Mouse (Mus musculus): ENCODE measurements at regions not wholly inside any gene's neighbourhood (a gene's known extent, or its start where the extent isn't known, plus 50 kb on each side); places are given as distances from the start of the nearest gene placed in this dataset.
A peak's percentile ranks its signal among the peaks of the same experiment; 100 is the strongest.

DNA sequence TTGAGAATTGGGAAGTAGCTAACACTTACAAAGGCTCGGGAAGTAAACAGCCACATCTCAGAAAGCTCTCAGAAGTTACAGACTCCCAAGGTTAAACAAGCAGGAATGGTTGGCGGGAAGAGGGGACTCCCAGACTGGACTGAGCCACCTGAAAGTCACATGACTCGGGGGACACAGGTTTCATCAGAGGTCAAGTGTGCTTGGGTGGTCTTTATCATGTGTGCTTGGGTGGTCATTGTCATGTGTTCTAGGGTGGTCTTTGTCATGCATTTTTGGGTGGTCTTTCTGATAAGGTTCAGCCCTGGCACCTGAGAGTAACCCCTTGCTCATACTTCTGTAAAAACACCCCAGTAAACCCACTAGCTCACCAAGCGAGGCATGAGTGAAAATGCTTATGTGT is 218.1 kb downstream of the Dhx35 start:
- intact Hi-C loops (cut with DNase I) = no loop called here
- DNase-seq = no peak

DNA sequence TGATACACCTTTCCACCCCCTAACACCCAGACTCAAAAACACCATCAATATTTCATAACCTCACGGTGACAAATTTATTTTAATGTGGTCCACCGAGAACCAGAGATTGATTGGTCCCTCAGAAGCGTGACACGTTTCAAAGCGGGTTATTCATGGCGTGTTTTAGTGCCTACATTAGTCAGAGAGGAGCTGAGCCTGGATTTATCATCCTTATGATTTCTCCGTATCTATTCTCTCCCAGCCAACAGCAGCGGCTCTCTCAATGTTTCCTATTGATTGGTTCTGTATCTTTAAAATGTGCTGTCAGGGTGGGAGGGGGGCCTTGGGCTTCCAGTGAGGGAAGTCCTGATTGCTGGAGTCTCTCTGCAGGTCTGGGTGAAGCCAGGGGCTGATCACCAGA is 219.9 kb downstream of the Dhx35 start:
- no peak for DNase-seq
- intact Hi-C loops (cut with DNase I) = no loop called here

DNA sequence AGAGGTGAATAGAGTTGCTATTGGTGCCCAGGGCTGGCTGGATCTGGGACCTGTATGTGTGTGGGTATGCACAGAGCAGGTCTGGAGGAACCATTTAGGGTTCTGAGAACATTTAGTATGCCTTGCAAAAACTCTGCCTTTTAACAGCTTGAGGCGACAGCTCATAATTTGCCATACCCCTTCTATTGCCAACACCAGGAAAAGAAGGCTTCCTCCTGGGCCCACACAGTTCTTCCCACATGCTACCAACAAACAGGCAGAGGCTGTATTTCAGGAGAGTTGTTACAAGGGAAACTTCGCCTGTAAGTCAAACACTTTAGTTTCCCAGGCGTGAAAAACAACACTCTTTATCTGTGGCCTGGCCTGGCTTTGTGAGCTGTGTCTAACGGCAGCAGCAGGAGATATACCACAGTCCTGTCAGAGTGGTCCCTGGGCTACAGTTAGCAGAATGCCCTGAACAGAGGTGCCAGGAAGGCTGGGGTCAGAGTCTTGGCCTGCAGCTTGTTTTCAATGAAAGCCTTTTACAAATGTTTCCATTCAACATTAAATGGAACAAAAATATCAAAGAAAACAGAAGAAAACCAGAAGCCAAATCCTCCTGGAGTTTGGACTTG is 225.4 kb downstream of the Dhx35 start:
- intact Hi-C loops (cut with DNase I) = no loop called here
- no peak for DNase-seq

DNA sequence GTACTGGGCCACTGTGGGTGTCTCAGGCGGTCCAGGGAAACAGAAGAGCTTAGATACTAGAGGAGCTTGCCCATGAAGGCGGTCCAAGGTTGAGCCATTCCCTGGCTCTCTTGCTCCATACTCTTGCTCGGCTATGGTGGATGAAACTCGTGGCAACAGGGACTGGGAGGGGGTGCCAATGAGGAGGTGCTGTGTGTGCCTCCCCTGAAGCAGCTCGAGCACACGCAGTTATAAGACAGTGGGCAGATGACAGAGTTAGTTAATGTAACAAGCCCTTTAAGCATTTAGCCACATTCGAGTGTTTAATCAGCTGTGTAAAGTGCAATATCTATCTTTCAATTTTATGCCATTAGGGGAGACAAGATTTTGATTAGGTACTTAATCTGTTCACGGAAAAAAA is 237.5 kb downstream of the Dhx35 start:
- intact Hi-C loops (cut with DNase I) = no loop called here

DNA sequence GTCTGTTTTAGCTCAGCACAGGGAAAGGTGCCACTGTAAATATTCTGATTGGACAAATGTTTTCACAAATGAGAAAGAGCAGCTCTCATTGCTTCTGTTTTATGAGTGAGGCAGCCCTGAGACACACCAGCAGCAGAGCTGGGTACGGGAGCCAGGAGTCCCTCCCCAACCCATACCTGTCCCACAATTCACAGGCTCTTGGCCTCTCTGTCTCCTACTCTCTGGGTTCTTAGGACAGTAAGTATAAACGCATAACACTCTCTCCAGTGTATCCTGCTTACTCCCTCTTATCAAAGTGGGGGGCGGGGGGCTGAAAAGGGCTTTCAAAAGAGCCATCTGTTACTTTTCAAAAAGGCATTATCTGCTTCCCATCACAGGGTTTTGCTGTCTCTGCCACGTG is 245.3 kb downstream of the Dhx35 start:
- intact Hi-C loops (cut with DNase I) = no loop called here
- no peak for DNase-seq

More for the DNA sequence above, 237.5 kb downstream of the Dhx35 start:
- DNase-seq = no peak

DNA sequence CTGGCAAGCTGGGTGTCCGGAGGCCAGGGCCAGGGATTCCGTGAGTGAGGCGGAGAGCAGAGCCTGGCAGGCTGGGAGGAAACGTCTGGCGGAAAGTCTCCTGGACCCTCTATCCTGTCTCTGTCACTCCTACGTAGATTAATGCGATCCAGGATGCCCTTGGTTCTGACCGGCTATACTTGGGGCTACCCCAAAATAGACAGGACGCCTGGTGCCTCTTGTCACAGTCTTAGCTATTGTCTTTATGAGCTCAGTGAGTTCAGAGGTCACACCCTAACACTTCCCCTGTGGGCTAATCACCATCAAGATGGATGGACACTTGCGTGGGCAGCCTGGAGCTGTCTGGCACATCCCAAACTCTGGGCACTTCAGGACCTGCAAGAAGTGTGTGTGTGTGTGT is 258.9 kb downstream of the Dhx35 start:
- intact Hi-C loops (cut with DNase I) = loop anchor here (5.0 kb wide), 1 partner anchor 1539 kb away; no protein-coding TSS in a partner anchor
- DNase-seq = no peak

DNA sequence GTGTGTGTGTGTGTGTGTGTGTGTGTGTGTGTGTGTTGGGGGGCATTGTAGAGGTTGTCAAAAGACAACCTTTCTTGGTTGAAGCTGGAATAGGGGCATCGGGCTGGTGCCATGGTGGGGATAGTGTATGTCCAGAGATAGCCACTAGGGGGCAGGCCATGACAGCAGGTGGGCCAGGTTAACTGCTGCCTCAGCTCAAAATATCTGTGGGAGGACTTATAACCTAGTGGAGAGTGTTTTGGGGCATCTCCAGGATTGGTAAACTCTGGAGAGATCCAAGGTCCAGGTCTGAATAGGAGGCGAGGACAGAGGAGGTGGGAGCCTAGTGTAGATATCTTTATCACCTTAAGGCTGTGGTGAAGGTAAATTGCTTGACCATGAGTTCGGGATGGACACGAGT is 259.3 kb downstream of the Dhx35 start:
- intact Hi-C loops (cut with DNase I) = loop anchor here (2.0 to 5.0 kb wide), 2 partner anchors 111 to 1538 kb away; no protein-coding TSS in a partner anchor
- peak; percentile 41 to 50 for DNase-seq

DNA sequence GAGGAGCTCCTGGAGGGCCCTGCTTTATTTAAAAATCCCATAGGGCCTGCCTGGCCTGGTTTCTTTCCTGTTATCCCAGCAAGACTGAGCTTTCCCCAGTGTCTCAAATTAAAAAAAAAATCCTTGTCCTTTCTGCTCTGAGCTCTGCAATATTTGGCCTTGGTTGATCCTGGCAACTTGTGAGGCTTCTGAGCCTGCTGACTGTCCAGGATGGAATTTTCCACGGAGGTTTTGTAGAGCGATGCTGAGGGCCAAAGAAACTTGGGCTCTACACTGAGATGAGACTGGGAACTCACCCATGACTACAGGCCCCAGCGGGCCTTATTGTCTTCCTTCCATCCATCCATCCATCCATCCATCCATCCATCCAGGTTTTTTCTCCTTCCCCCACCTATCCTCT is 259.8 kb downstream of the Dhx35 start:
- peak in 1 of 2 experiments; percentile 29 for DNase-seq
- intact Hi-C loops (cut with DNase I) = loop anchor here (2.0 to 5.0 kb wide), 2 partner anchors 110 to 1538 kb away; no protein-coding TSS in a partner anchor

DNA sequence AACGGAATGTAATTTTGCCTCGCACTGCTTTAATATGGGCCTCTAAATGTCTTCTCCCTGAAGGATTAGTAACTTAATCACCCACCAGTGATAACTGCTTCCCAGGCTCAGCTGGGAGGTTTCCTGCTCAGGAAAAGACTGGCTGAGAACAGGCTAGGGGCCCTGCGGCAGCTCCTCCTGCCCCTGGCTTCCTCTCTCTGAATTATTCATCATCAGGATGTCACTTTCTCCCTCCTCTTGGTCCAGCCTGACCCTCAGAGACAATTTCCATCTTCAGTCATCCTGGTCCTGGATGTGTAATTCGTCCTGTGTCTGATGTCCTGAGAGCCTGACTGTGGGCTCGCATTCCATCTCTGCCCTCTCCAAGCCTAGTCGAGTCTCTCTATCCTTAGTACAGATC is 261.2 kb downstream of the Dhx35 start:
- no peak for DNase-seq
- intact Hi-C loops (cut with DNase I) = loop anchor here (2.0 to 5.0 kb wide), 3 partner anchors 109 to 1522 kb away; partner anchors contain the start of gene Mafb

DNA sequence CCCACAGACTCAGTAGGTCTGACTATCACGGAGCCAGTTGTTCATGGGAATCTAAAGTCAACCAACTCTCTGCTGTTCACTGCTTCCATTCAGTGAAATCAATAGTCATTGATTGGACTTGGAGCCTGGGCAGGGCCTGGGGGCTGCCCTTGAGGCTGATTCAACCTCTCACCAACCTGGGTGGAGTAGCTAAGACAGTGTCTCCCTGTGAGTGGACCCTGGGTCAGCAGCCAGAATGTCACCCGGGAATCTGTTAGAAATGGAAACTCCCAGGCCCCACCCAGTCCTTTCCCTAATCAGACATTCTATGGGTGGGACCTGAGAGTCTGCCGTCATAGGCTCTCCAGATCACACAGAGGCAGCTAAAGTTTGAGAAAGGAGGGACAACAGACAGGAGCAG is 262.4 kb downstream of the Dhx35 start:
- intact Hi-C loops (cut with DNase I) = loop anchor here (5.0 kb wide), 2 partner anchors 1310 to 1520 kb away; partner anchors contain the start of gene Mafb
- DNase-seq = no peak

DNA sequence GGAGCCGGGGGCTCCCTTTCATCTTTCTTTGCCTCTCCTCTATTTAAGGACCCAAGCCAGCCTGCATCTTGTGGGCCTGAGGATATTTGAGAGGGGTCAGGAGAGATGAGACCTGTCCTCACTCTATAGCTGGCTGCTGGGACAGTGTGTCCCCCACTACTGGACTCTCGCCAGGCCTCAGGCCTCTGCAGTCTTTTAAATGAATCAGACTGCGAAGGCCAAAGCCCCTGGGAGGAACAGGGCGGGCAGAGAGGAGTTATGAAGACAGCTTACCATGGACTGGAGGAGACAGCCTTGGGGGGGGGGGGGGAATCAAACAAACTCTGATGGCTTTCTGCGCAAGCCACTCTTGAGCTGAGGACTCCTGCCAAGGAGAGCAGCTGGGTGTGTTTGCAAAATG is 262.9 kb downstream of the Dhx35 start:
- intact Hi-C loops (cut with DNase I) = loop anchor here (5.0 kb wide), 2 partner anchors 1310 to 1520 kb away; partner anchors contain the start of gene Mafb
- DNase-seq = no peak

DNA sequence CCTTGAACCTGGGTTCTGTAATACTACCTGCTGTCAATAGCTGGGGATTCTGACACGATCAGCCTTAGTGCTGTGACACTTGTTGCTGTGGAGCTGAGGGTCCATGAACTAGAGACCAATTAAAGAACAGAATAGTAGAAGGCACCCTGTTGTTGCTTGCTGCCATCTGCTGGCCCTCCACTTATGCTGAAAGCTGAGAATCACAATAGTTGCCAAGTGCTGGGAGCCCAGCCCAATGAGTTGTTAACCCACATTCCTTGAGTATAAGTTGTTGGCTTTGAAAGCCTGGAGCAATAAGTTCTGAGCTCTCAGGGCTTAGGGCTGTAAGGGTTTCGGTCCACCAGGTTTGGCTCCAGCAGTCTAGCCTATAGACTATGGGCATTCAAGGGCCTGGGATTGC is 267.7 kb downstream of the Dhx35 start:
- DNase-seq = no peak
- intact Hi-C loops (cut with DNase I) = no loop called here

DNA sequence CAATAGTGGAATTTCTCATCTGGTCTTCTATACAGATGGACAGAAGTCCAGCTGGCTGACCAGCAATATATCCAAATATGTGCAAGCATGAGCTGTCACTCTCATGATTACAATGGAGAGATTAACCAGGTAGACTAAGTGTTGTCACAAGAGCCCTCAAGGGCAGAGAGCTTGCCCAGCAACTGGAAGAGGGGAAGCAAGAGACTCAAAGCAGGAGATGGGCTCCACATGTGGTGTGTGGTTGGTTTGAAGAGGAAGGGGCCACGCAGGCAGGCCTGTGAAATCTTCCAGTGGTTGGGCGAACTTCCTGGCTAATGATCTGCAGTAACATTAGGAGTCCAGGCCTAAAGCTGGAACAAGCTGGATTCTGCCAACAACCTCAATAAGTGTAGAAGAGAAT is 268.1 kb downstream of the Dhx35 start:
- no peak for DNase-seq
- intact Hi-C loops (cut with DNase I) = no loop called here

DNA sequence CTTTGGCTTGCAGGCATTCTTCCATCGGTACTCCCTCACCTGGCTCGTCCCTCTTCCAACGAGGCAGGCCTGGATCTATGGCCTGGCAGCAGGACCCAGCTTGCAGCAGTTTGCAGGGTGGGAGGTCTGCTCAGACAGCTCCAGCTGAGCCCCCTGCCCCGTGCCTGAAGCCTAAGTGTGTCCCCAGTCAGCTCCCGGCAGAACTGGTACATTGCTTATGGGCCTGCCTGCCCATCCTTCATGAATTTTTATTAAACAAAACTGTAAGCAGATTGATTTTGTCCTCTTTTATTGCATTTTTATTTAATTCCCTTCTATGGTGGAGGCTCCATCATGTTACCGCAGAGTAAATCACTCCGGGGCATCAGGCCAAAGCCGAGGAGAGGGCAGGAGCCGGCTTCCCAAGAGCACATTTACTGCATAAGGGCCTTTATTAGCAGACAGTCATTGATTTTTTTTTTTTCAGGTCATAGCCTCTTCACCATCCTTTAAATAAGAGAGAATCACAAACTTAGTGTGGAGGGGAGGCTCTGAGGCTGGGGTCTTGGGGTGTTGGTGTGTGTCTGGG is 269.9 kb downstream of the Dhx35 start:
- intact Hi-C loops (cut with DNase I) = no loop called here
- DNase-seq = no peak

DNA sequence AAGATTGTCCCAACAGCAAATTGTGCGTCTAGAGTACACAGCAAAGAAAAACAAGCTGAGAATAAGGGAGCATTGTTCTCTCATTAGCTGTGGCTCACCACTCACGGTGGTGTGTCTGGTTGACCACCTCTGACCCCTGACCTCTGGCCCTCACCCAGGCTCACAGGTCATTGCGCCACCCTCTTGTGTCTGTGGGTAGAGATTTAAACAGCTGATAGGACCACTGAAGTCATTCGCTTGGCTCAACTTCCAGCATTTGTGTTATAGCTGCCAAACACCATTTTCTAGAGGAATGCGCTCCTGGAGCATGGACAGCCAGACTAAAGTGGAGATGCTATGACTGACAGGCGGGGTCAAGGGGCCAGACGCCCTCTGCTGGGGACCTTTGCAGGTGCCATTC is 272.9 kb downstream of the Dhx35 start:
- intact Hi-C loops (cut with DNase I) = no loop called here

DNA sequence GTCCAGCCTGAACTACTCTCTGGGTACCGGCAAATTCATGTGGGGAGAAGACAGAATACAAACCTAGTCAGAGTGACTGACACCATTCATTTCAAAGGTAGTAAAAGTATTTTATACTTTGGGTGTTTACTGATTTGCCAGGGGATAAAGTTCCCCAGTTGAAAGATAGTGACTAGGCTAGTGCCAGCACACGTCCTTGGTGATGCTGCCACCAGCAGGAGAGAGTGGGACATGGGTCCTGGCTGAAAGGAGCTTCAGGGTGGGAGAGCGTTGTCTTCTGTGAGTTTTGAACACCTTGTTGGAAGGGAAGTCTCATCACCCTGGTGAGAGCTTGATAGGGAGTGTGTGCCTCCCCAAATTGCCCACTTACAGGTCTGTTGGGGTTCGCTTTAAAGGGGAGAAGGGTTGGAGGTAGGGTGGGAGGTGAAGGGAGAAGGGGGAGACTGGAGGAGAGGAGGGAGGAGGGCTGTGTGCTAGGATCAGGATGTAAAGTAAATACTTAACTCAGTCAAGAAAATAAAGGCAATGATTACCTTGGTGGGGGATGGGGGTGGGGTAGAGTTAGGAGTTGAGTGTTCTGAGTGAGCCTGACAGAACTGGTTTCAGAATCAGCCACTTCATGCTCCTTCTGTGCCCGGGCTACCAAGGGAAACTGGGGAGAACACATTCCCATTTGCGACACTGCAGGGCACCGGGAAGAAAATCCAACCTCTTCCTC is 273.9 kb downstream of the Dhx35 start:
- intact Hi-C loops (cut with DNase I) = no loop called here
- no peak for DNase-seq

More for the DNA sequence above, 272.9 kb downstream of the Dhx35 start:
- DNase-seq = no peak

DNA sequence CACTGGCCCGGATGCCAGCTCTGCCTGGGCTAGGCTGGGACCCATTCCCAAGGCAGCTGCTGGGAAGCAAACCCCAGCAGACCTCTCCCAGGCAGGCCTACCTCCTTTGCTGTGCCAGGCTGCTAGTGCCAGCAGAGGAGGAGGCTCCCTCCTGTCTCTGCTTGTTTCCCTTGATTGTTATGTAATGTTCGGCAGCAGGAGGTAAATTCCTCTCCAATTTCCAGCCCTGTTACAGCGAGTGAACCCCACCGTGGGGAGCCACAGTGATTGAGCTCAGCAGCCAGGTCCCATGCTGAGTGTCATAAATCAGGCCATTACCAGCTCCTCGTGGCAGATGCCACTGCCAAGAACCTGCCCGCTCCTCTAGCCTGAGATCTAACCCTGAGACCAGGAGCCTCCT is 274.6 kb downstream of the Dhx35 start:
- DNase-seq = no peak
- intact Hi-C loops (cut with DNase I) = no loop called here

DNA sequence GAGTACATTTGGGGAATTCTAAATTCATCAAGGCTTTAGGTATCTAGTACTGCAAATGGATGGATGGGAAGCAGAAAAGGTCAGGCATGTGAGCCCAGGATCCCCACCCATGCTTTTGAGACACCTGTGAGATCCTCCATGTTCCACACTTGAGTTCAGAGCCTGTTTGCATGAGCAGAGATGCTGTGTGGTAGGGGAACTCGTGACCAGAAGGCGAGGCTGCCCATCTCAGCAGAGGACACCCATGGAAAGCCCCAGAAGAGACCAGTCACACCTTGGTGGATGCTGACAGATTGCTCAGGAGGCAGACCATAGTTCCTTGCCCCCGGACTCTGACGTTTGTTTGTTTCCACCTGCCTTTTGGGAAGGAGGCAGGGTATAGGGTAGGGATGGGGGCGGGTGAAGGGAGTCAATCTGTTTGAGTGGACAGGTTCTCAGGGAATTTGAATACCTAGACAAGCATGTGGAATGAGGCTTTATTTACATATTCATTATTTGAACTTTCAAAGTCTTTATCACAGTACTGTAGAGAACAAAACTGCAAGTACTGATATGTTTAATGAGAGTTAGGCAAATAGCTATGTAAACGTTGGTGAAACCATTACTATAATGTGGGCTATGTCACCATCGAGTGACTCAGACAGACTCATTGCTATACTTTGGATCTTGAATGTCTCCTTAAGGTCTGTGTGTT is 278.5 kb downstream of the Dhx35 start:
- no peak for DNase-seq
- intact Hi-C loops (cut with DNase I) = no loop called here

DNA sequence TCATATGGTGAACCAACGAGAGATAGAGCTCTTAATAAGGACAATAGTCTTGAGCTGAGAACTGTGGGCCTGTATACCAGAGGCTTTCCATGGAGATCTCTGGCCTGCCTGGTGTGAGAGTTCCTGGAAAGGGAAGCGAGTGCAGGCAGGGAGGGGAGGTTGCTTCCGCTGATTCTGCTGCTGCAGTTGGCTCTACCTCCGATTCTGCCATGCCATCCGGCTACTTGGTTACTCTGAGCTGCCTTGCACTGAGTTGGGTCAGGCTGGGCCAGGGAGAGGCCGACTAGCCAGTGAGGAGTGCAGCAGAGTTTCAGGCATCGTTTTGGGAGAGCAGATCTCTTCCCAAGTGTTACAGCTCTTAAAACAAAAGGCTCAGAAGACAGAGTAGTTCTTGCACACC is 285.2 kb downstream of the Dhx35 start:
- no peak for DNase-seq
- intact Hi-C loops (cut with DNase I) = no loop called here

DNA sequence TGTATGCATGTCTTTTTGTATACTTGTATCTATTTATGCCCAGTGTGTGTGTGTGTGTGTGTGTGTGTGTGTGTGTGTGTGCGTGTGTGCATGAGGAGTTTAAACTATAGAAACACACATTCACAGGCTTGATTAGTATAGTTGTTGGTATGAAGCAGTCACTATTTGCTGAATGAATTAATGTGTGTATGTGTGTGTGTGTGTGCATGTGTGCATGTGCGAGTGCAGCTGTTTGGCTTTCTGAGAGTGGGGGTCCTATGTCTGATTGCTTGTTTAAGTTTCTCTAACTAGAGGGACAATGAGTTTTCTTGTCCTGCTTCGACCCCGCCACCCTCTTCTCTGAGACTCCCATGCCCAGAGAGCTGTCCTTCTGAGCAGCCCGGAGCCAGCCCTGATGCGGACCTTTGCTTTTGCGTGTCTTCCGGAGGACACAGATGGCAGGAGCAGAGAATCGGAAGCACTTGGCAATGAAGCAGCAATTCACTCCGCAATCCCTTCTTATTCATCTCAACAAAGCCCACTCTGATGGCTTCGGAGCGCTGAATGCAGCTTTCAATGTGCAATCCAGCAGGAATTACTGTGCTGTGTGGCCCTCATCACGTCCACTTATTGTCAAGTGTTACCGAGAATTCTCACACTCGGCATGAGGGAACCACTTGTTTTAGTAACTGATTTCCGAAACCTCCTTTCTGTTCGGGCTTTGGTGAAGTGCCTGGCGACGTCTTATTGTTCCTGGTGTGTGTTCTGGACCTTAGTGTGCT is 286.4 kb downstream of the Dhx35 start:
- intact Hi-C loops (cut with DNase I) = no loop called here

More for the DNA sequence above, 286.4 kb downstream of the Dhx35 start:
- no peak for DNase-seq
